Mouse (Mus musculus) liver, adult 2 months (tissue): ENCODE results near the gene Nrg3.

Experiments
- CTCF ChIP-seq: fragments of 200-500 bp; IDR thresholded peaks from 2 replicates; pipeline ENCODE4 v1.5.1; 2011; ENCODE audit warnings: low read depth, low read length, control low read depth
- POLR2A ChIP-seq: fragments of 200-500 bp; IDR thresholded peaks from 2 replicates; pipeline ENCODE4 v1.6.1; 2011; ENCODE audit warnings: low read length, control low read depth; ENCODE audit not compliant: insufficient read depth; ENCODE audit errors: extremely low read depth

GRCm38 (mm10) chr14:38835006-38835405 lies 637.9 kb downstream of the Nrg3 start:
- TF ChIP-seq CTCF (no peak), POLR2A (no peak)
